Mouse (Mus musculus) heart, adult 2 months (tissue): ENCODE data around the gene Slc9c1.
A peak's percentile ranks its signal among the peaks of the same experiment; 100 is the strongest.

Source experiments
- CTCF ChIP-seq: fragments of 200-600 bp; IDR thresholded peaks from 2 replicates; pipeline ENCODE4 v1.8.1; 2022; ENCODE audit warnings: antibody characterized with exemption, mild to moderate bottlenecking, moderate library complexity
- POLR2A ChIP-seq: fragments of 200-500 bp; IDR thresholded peaks from 2 replicates; pipeline ENCODE4 v1.6.1; 2011; ENCODE audit warnings: mild to moderate bottlenecking, low read depth, low read length, control low read depth; ENCODE audit not compliant: insufficient read depth

DNA sequence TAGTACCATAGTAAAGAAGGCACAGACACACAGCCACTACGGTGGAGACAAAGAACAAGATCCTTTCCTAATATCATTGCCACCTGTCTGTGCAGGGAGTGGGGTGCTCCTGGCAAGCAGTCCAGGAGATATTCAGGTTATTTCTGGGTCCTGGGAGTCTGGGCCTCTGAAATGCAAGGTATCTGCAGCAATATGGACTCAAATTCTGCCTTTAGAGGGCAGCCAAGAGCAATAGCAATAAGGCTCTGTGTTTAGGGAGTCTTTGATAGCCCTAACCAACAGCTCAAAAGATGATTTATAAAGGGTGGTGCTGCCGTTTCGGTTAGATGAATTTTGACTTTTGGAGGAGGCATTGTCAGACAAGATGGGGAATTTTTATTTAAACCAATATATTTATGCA lies 74.2 kb downstream of the Slc9c1 start:
- peak; percentile 71 for TF ChIP-seq CTCF
- TF ChIP-seq POLR2A = no peak
